In genomic region chr2:22736134-22736533, GRCm38 (mm10) we compare ENCODE assay signal across 19 mouse cellular contexts. TPM values are rescaled to one million over a fixed set of nuclear protein-coding genes. Genes with fewer than 3 reads are reported as not detected.
DNase-seq lines count a peak whose midpoint lies in the region; ATAC-seq and TF ChIP-seq lines count a peak whose summit lies in the region.
"Had no signal": no experiment of that assay in that cellular context is flagged by ENCODE, and none has a peak within 500 bp of the region (broad histone marks: within the 10 kb centered on the region; RNA-seq: fewer than 3 reads in every experiment).

No protein-coding gene starts in this region.

- no peaks in the 10 kb centered on the region for H3K36me3 ChIP-seq in limb, embryonic 14.5 days (ENCODE audit: control insufficient read depth, insufficient read depth, low read length)
- H3K36me3 ChIP-seq in limb, embryonic 10.5 days: no peaks in the 10 kb centered on the region
- no peaks in the 10 kb centered on the region for H3K36me3 ChIP-seq in myocyte (ENCODE audit: control insufficient read depth, insufficient read depth)
- H3K36me3 ChIP-seq: G1E had no signal

- H3K9ac ChIP-seq in limb, embryonic 14.5 days (ENCODE audit: low read depth, low read length, severe bottlenecking): no peak overlapping the region

- no peaks in the 10 kb centered on the region for H3K4me1 ChIP-seq in limb, embryonic 14.5 days (ENCODE audit: control insufficient read depth, insufficient read depth, low read length)
- H3K4me1 ChIP-seq in limb, embryonic 10.5 days: no peaks in the 10 kb centered on the region

- no peak overlapping the region for H3K4me3 ChIP-seq in limb, embryonic 14.5 days (replicated peaks; ENCODE audit: low read length)
- H3K4me3 ChIP-seq in limb, embryonic 10.5 days: no peak overlapping the region
- H3K4me3 ChIP-seq in myocyte: no peak overlapping the region

- H3K79me2 ChIP-seq in myocyte (ENCODE audit: control insufficient read depth, insufficient read depth): no peaks in the 10 kb centered on the region

- peak; percentile 2 for DNase-seq in limb, embryonic 14.5 days (ENCODE audit: low spot score)
- DNase-seq in limb, embryonic 10.5 days (ENCODE audit: low spot score): no peak
- DNase-seq in left cerebral cortex, postnatal 4 days: no peak
- DNase-seq: adrenal gland, adult 2 months; adrenal gland, adult 8-10 months; adrenal gland, postnatal 10 days; adrenal gland, postnatal 14 days; adrenal gland, postnatal 25 days; adrenal gland, postnatal 36 days; B cell, adult 2 months; cerebellum, adult 11 months; cerebellum, adult 11-12 months; cerebellum, adult 18-20 months had no signal

- H3K4me2 ChIP-seq in limb, embryonic 14.5 days (replicated peaks; ENCODE audit: low read depth, low read length, severe bottlenecking): no peak overlapping the region
- H3K4me2 ChIP-seq in myocyte (ENCODE audit: low read depth): no peak overlapping the region

- no peak; the same call in 1 of the 2 replicates for ATAC-seq in limb, embryonic 14.5 days (ENCODE audit: low FRiP score, low read depth)
- ATAC-seq: activated CD4-positive, CD25-positive, alpha-beta regulatory T cell, adult 4 months; CD4-positive, CD25-positive, alpha-beta regulatory T cell, adult 4 months; Patski had no signal

- no peaks in the 10 kb centered on the region for H3K27me3 ChIP-seq in limb, embryonic 14.5 days (ENCODE audit: control insufficient read depth, insufficient read depth, low read length)
- no peaks in the 10 kb centered on the region for H3K27me3 ChIP-seq in limb, embryonic 10.5 days (ENCODE audit: low read depth, poor library complexity, severe bottlenecking)
- H3K27me3 ChIP-seq in myocyte (ENCODE audit: control insufficient read depth, insufficient read depth, insufficient read length): no peaks in the 10 kb centered on the region
- H3K27me3 ChIP-seq: CH12.LX, Patski had no signal

- no peak for TF ChIP-seq POLR2A in limb, embryonic 14.5 days (IDR thresholded peaks at IDR 0.05; ENCODE audit: borderline replicate concordance, extremely low read depth, insufficient read depth, insufficient read length)
- TF ChIP-seq POLR2A in myocyte (IDR thresholded peaks at IDR 0.05; ENCODE audit: insufficient read length, low read depth): no peak

- intact Hi-C loops in left cerebral cortex, postnatal 4 days (cut with DNase I): no loop called here

- no peak overlapping the region for H3ac ChIP-seq in myocyte (ENCODE audit: control insufficient read depth, insufficient read length)

- no peaks in the 10 kb centered on the region for H3K9me3 ChIP-seq in limb, embryonic 14.5 days (ENCODE audit: control insufficient read depth, low read length)
- H3K9me3 ChIP-seq in limb, embryonic 10.5 days (replicated peaks): no peaks in the 10 kb centered on the region

- H3K27ac ChIP-seq in limb, embryonic 14.5 days (replicated peaks; ENCODE audit: low read depth, low read length): no peak overlapping the region
- no peak overlapping the region for H3K27ac ChIP-seq in limb, embryonic 10.5 days

- 72% methylated on average over 2 of the region's 2 CpGs for WGBS in limb, embryonic 14.5 days
- 81% methylated on average over 2 of the region's 2 CpGs for WGBS in limb, embryonic 10.5 days

TF ChIP-seq in myocyte, 11 proteins besides CTCF, POLR2A, EP300 and RAD21:
- TF ChIP-seq CEBPB (IDR thresholded peaks at IDR 0.05; ENCODE audit: insufficient read depth, poor library complexity, severe bottlenecking) (no peak), REST (IDR thresholded peaks at IDR 0.05; ENCODE audit: insufficient read depth, insufficient read length) (no peak), SRF (IDR thresholded peaks at IDR 0.05; ENCODE audit: control insufficient read depth, insufficient read length, low read depth) (no peak), TCF3 (IDR thresholded peaks at IDR 0.05; ENCODE audit: insufficient read length, low read depth) (no peak), TCF12 (IDR thresholded peaks at IDR 0.05; ENCODE audit: insufficient read depth, poor library complexity, severe bottlenecking) (no peak), POLR2AphosphoS2 (IDR thresholded peaks at IDR 0.05; ENCODE audit: insufficient read length, low read depth) (no peak), E2F4 (IDR thresholded peaks at IDR 0.05; ENCODE audit: insufficient read depth) (no peak), USF1 (IDR thresholded peaks at IDR 0.05; ENCODE audit: low read depth) (peak; percentile 24), MYOG (IDR thresholded peaks at IDR 0.05; ENCODE audit: control insufficient read depth in 1 of 3, insufficient read depth in 1 of 3, insufficient read length in 2 of 3, low read depth in 2 of 3) (peak in 1 of 3 experiments; percentile 42), MAX (IDR thresholded peaks at IDR 0.05; ENCODE audit: low read depth) (no peak), MYOD1 (IDR thresholded peaks at IDR 0.05; ENCODE audit: control insufficient read depth in 1 of 3, insufficient read length in 2 of 3, low read depth in 2 of 3) (peak; percentile 34 to 71 (median 61))

RNA-seq across cellular contexts. Expression of gene Apbb1ip, which starts 37.8 kb away (rescaled TPM):
- 1.7 and 2.3 TPM in 2 replicates for polyA plus RNA-seq in limb, embryonic 14.5 days (2012; rRNA removed)
- polyA plus RNA-seq in limb, embryonic 14.5 days (2014; fragmentation: Nextera tagmentation; extraction: Ambion mirVana): 1.6 and 2.6 TPM in 2 replicates
- 0.33 and 0.39 TPM in 2 replicates for polyA plus RNA-seq in limb, embryonic 10.5 days (2016; fragmentation: Nextera tagmentation; extraction: Ambion mirVana)
- 4.9 TPM for polyA plus RNA-seq in myocyte (2012; fragmentation: generic; extraction: Trizol)
- total RNA-seq in left cerebral cortex, postnatal 4 days (2021): 1 to 10 TPM; 3.2 TPM
- polyA plus RNA-seq: Patski had no signal
